In genomic region chr5:25162981-25163380, GRCm38 (mm10) we compare ENCODE assay signal across 24 mouse cellular contexts. TPM values are rescaled to one million over a fixed set of nuclear protein-coding genes. Genes with fewer than 3 reads are reported as not detected.
"Had no signal": no experiment of that assay in that cellular context is flagged by ENCODE, and none has a peak within 500 bp of the region (broad histone marks: within the 10 kb centered on the region; RNA-seq: fewer than 3 reads in every experiment).

No protein-coding gene starts in this region.

- ATAC-seq: midbrain, embryonic 16.5 days had no signal

- H3K27ac ChIP-seq: kidney, embryonic 15.5 days; limb, embryonic 10.5 days; liver, embryonic 14.5 days; macrophage; midbrain, embryonic 12.5 days; neural tube, embryonic 13.5 days had no signal

- H3K4me1 ChIP-seq: kidney, embryonic 15.5 days; megakaryocyte, embryonic 14.5 days had no signal

- DNase-seq: kidney, adult 2 months; kidney, postnatal 14 days; lung, adult 2 months; lung, postnatal 10 days; retina, postnatal 1 day; right cerebral cortex, postnatal 4 days; spleen, adult 18-20 months; thymus, adult 2 months; thymus, postnatal 25 days had no signal

- H3K36me3 ChIP-seq: kidney, embryonic 15.5 days; limb, embryonic 10.5 days; midbrain, embryonic 12.5 days; neural tube, embryonic 13.5 days had no signal

- H3K4me3 ChIP-seq: kidney, embryonic 15.5 days; limb, embryonic 10.5 days; megakaryocyte, embryonic 14.5 days; midbrain, embryonic 12.5 days; neural tube, embryonic 13.5 days had no signal

- H3K4me2 ChIP-seq: kidney, embryonic 15.5 days; midbrain, embryonic 12.5 days; neural tube, embryonic 13.5 days had no signal

- H3K9ac ChIP-seq: kidney, embryonic 15.5 days; liver, embryonic 14.5 days; midbrain, embryonic 12.5 days; neural tube, embryonic 13.5 days had no signal

- H3K27me3 ChIP-seq: kidney, embryonic 15.5 days; midbrain, embryonic 12.5 days; neural tube, embryonic 13.5 days had no signal

- H3K9me3 ChIP-seq: kidney, embryonic 15.5 days; limb, embryonic 10.5 days; megakaryocyte, embryonic 14.5 days; midbrain, embryonic 12.5 days; neural tube, embryonic 13.5 days had no signal

RNA-seq across cellular contexts. Expression of gene Galntl5, which starts 18.3 kb away (rescaled TPM):
- total RNA-seq: layer of hippocampus, adult 8-10 months; layer of hippocampus, postnatal 14 days; left cerebral cortex, adult 18-20 months; left cerebral cortex, postnatal 10 days had no signal
- polyA plus RNA-seq: kidney, embryonic 15.5 days; large intestine, adult 2 months; limb, embryonic 10.5 days; limb, embryonic 14.5 days; liver, embryonic 14.5 days; lung, adult 2 months; macrophage; midbrain, embryonic 12.5 days; midbrain, embryonic 16.5 days; neural tube, embryonic 13.5 days; thymus, adult 2 months; urinary bladder, adult 2 months had no signal

RNA-seq across cellular contexts. Expression of gene E130116L18Rik, which starts 60.0 kb away (rescaled TPM):
- total RNA-seq: layer of hippocampus, adult 8-10 months; layer of hippocampus, postnatal 14 days; left cerebral cortex, adult 18-20 months; left cerebral cortex, postnatal 10 days had no signal
- polyA plus RNA-seq: kidney, adult 2 months; large intestine, adult 2 months; limb, embryonic 10.5 days; limb, embryonic 14.5 days; liver, embryonic 14.5 days; lung, adult 2 months; macrophage; midbrain, embryonic 12.5 days; midbrain, embryonic 16.5 days; neural tube, embryonic 13.5 days; thymus, adult 2 months; urinary bladder, adult 2 months had no signal
